Mouse (Mus musculus) CD4-positive helper T cell, adult 2 months (primary cell): ENCODE measurements around the gene Cfap99.

Experiments
- DNase-seq: peaks from one replicate; pipeline ENCODE4 v3.0.0-alpha.2; 2012; ENCODE audit warnings: low read depth, missing footprints, low spot score

The Cfap99 gene

DNA sequence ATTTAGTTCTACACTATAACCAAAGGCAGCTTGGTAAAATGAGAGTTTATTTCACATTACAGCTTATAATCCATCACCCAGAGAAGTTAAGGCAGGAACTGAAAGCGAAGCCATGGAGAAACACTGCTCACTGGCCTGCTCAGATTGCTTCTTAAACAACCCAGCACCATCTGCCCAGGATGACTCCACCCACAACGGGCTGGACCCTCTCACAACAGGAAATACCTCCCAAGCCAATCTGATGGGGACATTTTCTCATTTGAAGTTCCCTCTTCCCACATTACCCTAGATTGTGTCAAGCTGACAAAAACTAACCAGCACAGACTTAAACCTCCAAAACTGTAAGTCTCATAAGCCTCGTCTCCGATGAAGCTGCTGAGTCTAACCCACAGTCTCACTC is 10.3 kb upstream of the Cfap99 start:
- no peak for DNase-seq

DNA sequence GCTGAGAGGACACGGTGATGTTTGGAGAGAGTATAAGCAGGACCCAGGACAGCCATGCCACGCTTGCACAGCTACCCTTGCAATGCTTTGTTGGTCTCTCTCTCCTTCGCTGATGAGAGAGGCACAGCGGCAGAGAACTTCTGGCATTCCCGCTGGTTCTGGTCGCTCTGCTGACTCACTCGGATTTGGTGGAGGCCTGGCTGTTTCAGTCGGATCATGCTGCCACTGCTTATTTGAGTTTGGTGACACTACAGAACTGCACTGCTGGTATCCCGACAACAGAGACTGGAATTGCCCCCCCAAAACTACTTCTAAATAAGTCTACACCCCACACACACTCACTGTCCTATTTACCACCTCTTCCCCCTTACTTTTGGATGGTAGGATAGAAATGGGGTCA is 9.2 kb upstream of the Cfap99 start:
- no peak for DNase-seq

- no peak for DNase-seq
Observed at GRCm38 (mm10) chr5:34280976-34281375, 7.4 kb upstream of the Cfap99 start.

- no peak for DNase-seq
Observed at GRCm38 (mm10) chr5:34283355-34283754, 5.0 kb upstream of the Cfap99 start.

DNA sequence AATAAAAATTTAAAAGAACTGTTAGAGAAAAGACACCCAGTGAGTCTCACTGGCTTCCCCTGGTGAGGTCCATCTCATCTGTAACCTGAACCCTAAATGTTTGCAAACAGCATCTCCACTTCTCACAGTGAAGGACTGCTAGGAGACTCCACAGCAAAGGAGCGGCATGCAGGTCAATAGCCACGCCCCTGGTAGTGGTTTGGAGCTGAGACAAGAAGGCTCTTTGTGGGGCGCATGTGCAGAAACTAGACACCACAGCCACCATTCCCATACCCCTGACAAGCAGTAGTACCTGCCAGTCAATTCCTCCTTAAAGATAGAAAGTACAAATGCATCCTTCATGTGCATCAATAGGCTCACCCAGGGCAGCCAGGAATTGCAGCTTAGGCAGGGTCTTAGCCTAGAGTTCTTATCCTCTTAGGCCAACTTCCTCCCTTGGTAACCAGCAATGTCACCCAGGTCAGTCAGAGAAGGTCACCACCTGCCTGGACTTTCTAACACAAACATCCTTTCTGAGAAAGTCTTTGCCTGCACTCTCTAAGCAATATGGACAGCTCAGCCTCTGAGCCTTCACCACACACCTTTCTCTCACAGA is 4.1 kb upstream of the Cfap99 start:
- no peak for DNase-seq

GRCm38 (mm10) chr5:34285285-34285684 is 3.1 kb upstream of the Cfap99 start:
- no peak for DNase-seq

DNA sequence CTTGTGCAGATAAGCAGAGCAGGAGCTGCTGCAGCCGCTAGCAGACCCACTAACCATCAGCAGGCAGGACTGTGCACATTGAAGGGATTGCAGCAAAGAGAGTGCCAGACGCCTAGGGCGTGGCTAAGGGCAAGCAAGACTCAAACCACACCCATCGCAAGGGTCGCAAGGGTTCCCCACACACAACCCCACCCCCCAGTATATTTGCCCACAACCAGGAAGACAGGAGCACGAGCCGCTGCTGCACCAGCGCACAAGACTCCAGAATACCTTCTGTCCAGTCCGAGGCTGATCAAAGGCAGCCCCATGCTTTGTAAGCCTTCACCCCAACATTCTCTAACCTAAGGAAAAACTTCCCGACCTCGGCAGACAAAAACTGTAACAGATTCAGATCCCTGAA is 1.9 kb upstream of the Cfap99 start:
- no peak for DNase-seq

DNA sequence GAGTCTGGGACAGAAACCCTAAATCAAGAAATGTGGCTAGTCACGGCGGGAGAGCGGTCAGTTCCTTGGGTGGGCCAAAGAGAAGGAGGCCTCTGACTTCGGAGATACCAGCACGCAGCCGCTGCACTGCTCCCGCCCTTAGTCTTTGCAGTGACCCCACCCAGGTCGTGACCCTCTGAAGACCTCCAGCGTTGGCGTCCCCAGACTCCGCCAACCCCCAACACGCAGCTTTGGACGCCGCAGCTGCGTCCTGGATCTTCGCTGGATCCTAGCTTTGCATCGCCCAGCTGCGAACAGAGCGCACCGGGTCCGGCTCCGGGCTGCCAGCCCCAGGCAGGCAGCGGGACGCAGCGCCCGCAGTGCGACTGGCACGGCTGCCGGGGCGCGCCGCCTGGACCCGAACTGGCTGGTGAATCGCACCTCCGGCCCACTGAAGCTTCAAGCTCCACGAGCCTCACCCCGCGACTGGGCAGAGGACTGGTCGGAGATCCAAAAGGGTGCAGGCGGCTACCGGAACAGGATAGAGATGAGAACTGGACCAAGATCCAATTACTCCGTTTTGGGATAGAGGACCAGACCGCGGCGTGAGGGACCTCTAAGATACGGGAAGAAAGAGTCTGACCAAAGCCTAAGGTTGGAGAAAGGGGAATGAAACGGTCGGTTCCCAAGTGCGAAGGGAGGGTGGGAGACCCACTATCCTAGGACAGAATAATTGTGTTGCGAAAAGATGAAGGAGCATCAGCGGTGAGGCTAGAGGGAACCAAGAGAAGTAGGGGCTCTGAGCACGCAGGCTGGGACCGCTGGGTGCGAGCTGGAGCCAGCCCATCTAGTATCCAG is 1.2 kb upstream of the Cfap99 start:
- DNase-seq: no peak

DNA sequence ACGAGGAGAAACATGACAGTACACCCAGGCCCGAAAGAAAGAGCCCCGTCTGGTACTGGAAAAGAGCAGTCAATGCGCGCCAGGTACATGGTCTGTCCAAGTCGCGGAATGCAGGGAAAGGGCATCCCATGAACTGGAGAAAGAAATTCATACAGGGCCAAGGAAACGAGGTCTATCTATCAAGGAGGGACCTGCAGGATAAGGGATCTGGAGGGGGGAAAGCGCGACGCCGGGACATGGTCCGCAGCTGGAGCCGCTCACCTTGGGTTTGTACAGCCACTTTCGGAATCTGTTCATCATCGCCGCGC is 608 bp upstream of the Cfap99 start:
- DNase-seq: no peak

DNA sequence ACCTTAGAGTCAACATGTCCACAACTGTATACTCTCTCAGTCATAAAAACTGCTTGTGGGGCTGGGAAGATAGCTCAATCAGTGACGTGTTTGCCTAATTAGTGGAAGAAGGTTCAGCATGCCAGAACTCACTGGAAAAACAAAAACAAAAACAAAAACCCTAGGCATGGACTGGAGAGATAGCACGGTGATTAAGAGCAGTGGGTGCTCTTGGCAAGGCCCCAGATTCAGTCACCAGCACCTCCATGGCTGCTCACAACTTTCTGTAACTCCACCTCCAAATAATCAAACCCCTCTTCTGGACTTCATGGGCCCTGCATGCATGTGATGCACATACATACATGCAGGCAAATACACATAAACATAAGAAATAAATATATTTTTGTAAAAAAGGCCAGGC is 886 bp downstream of the Cfap99 start:
- no peak for DNase-seq

GRCm38 (mm10) chr5:34293363-34293762 is 5.0 kb downstream of the Cfap99 start:
- DNase-seq: peak; percentile 18

DNA sequence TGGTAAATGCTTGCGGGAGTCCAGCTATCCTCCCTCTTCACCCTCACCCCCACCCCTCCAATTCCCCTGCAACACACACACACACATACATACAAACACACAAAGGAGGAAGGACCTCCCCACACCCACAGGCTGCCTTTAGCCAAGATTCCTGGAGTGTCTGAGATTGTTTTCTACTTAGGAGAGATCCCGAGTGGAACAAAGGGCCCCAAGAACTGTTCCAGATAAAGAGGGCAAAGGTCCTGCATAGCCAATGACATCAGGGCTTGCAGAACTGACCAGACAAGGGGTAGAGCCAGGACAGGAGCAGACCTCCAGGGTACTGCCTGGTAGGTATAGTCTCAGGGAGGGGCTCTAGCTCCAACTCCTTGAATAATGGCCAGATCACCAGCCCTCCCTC is 6.3 kb downstream of the Cfap99 start:
- no peak for DNase-seq

- no peak for DNase-seq
Observed at GRCm38 (mm10) chr5:34295141-34295540, 6.7 kb downstream of the Cfap99 start.

- no peak for DNase-seq
Observed at GRCm38 (mm10) chr5:34298061-34298460, 9.7 kb downstream of the Cfap99 start.

DNA sequence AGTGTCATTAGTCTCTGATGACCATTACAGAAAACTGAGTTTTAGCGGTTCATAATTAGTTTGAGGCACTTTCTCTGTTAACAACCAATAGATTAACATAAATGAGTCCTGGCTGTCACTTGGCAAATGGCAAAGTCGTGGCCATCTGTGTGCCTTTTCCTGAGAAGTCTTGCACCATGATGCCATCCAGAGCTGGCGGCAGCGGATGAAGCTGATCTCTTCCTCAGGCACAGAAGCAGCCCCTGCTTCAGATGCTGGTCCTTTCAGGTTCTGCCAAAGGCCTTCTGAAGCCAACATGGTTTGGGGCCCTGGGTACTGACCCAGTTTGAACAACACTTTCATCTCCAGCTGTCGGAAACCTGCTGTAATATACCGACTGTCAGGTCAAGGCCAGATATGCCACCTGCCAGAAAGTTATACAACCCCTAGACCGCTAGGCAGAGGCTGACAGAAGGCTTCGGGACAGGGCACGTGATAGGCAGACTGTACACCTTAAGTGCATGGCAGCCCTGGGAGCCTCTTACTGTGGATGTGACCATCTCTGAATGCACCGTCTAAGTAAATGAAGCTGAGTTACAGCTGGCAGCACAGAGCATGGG is 10.6 kb downstream of the Cfap99 start:
- DNase-seq: no peak

GRCm38 (mm10) chr5:34302377-34302776 is 14.0 kb downstream of the Cfap99 start:
- DNase-seq: no peak

GRCm38 (mm10) chr5:34309016-34309415 is 20.6 kb downstream of the Cfap99 start:
- DNase-seq: no peak

GRCm38 (mm10) chr5:34319491-34320034 is 31.2 kb downstream of the Cfap99 start:
- DNase-seq: no peak

DNA sequence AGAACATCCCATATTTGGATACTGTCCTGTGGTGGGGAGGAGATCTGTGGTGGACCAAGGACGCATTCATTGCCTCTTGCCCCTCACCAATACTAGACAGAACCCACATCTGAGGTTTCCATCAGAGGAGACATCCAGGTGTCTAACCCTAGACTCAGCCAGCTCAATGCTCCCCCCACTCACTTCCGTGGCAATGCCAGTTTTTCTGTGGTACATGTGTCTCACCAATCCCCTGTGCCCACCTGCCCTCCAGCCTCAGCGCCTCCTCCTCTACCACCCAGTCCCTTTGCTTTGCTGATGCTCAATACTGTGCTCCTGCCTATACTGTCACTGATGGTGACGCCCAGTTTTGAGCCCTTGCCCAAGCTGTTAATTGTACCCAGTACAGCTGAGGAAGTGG is 32.8 kb downstream of the Cfap99 start:
- DNase-seq: no peak

DNA sequence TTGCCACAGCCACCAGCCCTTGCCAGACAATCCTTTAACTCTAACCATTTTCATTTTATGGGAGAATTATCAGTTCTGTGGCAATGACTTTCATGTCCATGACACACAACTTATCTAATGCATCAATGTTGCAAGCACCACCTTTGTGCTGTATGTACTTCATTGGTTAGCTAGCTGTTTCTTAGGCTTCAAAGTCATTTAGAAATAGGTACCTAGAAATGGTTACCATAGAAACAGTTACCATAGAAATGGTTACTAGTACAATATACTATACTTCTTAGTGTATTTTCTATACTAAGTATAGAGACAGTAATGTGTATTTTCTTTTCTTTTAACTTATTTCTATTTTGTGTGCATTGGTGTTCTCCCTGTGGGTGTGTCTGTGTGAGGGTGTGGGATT is 36.9 kb downstream of the Cfap99 start:
- DNase-seq: no peak

GRCm38 (mm10) chr5:34326249-34326691 is 37.9 kb downstream of the Cfap99 start:
- DNase-seq: no peak

DNA sequence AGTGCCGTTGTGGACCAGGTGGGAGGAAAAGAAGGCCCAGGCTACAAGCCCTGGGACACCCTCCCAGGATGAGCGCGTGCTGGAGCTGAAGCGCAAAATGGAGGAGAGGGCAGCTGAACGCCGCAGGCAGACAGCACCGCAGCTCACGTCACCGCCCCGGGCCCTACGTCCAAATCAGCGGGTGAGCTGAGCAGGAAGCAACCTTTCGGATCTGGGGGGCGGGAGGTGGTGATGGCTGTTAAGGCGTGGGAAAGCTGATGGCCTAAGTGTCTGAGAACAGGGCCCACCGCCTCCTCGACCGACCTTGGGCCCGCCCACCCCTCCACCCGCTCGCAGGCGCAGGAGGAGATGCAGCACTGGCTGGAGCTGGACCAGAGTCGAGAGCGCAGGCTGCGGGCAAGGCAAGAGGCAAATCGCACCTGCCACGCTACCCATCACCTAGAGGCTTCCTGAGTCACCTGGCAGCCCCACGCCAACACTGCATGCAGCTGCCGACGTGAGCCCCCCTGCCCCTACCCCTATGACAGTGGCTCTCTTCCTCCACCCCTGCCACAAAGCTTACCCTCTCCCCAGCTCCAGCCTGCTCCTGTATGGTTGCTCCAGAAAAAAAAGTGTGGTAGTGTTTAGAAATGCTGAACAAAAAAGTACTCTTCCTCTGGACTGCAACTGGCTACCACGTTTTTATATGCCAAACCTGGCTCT is 38.6 kb downstream of the Cfap99 start:
- DNase-seq: no peak
